Mouse (Mus musculus) c-Kit-positive CD71-negative TER-119-negative erythroid progenitor cells, embryonic 14.5 days (primary cell): ENCODE measurements at regions not wholly inside any gene's neighbourhood (a gene's known extent, or its start where the extent isn't known, plus 50 kb on each side); places are given as distances from the start of the nearest gene placed in this dataset.
"Not testable (repeated sequence)": the region's sequence is repeated elsewhere in the genome, so short reads cannot be mapped to it uniquely, and the experiment has no call there.

Experiments used
- DNase-seq: peaks from one replicate; pipeline ENCODE4 v3.0.0-alpha.2; 2013; ENCODE audit warnings: low read depth

DNA sequence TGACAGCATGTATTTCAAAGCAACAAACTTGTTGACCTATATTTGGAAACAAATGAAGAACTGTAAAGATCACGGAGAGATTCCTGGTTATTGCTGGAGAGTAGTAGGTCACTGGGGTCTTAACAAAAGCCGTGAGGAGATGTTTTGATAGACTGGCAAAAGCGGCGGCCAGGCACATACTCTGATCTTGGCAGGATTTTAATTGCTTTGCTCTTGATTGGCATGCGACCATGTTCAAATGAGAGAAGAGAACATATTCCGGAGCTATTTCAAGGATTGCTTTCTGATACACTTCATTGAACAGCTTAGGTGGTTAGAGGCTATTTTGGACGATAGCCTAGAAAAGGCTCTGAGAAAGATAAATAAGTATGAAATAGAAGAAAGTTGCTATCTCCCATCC, 874.2 kb downstream of the Robo1 start:
- DNase-seq = no peak

DNA sequence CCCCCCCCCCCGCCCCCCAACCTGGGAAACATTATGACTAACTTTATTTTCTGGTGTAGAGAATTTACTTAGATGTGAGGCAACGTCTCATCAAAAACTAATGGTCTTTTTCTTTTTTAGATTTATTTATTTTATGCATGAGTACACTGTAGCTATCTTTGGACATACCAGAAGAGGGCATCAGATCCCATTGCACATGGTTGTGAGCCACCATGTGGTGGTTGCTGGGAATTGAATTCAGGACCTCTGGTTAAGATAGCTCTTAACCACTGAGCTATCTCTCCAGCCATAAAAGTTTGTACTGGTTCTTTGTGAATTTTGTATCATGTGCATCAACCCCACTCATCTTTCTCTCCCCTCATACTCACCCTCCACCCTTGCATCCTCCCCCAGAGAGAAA, 847.3 kb downstream of the Robo1 start:
- DNase-seq = no peak

DNA sequence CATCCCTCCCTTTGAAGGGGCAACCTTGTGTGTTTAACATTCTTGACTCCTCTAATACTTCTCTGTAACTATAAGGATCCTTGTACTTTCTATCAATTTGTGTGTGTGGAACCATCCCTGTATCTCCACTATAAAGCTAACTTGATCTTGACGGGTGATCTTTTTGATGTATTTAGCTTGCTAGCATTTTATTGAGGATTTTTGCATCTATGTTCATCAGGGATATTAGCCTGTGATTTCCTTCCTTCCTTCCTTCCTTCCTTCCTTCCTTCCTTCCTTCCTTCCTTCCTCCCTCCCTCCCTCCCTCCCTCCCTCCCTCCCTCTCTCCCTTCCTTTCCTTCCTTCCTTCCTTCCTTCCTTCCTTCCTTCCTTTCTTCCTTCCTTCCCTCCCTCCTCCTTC, 819.8 kb downstream of the Robo1 start:
- DNase-seq = not testable (repeated sequence)

DNA sequence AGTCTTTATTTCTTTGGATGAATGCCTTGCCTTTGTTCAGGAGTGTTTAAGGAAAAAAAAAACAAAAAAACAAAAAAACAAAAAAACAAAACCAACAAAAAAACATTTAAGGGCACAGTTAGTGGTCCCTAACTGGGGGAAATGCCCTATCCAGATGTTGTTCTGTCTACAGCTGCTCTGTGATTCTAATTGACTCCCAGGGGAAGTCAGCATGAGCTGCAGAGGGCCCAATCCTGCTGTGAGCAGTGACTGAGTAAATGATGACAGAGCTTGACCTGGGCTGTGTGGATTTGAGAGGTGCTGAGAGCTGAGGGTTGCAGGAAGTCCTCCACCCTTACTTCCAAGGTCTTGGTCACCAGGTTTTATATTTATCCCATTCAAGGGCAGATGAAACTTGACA, 812.5 kb downstream of the Robo1 start:
- no peak for DNase-seq

DNA sequence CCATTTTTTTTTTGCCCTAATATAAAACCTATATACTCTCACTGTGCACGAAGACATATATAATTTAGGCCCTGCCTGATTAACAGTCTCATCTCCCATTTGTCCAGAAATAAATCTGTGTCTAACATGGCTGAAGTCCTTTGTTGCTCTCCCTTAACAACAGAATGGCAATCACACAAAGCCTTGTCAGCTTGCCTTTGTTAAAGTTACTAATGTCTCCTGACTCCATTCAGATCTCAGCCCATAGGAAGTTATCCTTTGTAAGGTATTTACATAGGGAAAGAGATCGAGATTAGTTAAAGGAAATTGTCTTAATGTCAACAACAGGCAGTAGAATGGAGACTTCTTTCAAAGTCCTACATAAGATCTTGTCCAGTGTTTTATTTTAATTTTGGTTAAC, 809.2 kb downstream of the Robo1 start:
- no peak for DNase-seq

DNA sequence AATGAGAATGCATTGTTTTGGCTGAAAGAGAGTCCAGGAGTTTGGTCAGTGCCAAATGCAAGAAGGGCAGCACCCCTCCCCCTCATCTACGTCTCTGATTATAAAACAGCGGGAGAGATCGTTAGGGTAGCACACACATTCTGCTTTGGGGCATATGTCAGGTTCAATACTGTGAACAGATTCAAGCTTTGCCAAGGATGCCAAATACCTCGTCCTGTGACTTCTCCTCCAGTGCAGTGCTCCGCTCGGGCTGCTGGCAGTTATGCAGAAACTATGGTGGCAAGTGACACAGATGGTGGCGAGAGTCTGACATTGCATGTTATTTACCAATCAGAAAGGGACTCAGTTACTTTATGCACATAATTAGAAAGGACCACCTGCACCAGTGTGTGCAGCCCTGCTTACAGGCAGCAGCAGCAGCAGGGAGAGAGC, 799.9 kb downstream of the Robo1 start:
- DNase-seq = no peak

DNA sequence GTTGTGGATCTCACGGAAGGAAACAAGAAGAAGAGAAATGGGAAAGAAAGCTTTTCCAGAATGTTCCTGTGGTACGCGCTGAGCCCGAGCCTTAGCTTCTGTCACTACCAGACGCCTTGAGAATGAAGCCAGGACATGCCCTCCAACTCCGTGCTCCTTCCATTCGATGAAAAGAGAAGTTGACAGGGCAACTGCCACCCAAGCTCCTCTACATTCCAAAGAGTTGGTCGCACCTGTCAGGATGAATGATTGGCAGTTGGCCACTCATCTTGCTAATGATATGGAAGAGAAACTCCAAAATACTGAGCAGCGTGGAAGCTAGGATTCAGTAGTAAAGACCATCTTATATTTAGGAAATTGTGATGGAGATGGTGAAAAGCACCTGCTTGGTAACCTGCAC, 799.5 kb downstream of the Robo1 start:
- DNase-seq = no peak

DNA sequence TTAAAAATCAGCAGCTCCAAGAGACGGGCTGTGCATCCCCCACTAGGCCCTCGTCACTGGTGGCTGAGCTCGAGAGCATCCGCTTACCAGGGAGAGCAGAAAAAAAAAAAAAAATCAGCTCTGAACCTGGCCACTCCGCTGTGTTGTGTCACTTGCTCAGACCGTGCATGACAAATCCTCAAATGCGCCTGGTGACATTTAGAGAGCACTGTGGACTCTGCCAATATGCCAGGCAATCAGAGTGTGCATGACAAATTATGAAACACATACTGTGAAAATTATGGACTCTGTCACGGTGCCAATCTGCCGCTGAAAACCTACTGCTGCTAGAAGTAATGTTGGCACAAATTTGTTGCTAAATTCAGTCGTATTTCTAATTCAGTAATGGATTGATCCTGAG, 797.4 kb downstream of the Robo1 start:
- DNase-seq = no peak

DNA sequence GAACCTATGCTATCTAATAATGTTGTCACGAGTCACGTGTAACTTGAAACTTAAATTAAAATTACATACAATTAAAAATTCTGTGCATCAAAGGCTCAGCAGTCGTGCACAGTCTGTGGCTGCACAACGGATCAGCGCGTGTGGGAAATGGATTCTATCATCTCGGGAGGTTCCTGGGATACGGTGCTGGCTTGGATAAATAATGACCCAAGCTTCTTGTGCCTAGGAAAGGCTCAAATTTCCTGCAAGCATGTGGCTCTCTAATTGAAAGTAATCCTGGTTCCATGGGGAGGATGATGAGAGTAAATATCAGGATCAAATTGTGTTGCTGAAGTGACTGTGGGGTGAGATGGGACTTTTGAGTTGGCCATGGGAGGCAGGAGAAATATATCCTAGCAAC, 792.2 kb downstream of the Robo1 start:
- DNase-seq = no peak

DNA sequence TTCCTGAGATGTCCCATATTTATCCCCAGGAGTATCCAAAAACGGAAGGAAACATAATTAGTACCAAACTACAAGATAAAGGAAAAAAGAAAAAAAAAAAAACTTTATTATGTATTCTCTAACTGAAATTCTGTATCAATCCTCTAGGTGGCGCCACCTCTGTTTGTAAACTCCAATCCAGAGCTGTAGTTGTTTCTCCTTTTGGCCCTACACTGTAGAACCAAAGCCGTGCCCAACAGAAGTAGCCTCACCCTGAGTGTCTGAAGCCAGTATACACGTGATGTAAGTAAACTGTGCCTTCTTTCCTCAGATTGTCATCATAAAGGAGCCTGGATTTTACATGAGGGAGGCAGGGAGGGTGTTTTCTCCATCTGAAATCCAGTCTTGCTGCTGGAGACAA, 790.7 kb downstream of the Robo1 start:
- DNase-seq = no peak

DNA sequence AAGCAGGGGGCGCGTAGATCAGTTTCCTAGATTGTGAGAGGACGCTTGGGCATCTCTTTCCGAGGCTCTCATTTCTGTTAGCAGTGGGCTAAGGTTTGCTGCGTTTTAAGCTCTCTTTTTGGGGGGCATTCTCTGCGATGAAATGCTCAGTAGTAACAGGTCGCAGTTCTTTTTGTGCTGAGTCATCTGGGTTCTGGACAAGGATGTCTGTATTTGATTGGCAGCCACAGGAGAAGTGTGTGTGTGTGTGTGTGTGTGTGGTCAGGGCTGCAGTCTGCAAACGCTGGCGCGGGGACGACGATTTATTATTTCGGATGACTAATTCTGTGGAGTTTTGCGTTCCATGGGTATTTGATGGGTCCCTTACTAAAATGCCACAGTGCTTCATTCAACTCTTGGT, 789.1 kb downstream of the Robo1 start:
- DNase-seq = no peak

DNA sequence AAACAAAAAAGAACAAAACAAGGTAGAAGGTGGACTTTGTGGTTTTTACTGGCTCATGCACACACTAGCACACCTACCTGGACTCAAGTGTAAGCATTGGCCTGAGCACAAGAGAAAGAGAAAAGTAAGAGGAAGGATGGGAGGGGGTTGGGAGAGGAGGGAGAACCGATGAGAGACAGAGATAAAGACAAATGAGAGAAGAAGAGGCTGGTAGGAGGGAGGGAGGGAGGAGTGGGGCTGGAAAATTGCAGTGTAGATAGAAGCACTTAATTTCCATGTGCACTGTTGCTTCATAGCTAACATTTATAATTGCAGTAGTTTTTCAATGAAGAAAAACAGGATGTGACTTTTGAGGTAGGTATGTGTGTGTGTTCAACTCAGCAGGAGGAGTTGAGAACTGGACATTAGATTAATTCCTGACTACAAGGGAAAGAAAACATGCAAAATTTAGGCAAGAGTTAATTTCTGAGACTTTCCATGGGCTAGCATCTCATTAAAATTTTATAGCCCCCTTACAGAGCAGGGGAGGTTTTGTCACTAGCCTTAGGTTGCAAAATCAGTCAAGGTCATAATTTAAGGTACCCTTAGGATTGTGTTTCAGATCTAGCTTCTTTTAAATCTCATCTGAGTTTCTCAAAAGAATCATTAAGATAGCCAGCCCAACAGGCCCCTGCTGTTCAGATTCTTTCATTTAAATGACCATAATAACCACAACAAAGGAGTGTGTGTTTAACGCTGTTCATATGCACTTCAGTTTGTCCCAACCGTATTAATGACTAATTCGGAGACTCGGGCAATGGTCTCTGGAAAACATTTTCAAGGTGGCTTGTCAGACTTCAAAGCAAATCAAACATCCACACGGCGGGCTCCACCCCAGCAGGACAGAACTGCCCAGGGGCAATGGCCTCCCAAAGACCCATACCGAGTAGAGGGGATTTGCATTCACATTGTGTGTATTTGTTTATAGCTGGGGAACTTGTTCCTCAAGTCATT, 788.3 kb downstream of the Robo1 start:
- no peak for DNase-seq
